Mouse (Mus musculus) adrenal gland (tissue): ENCODE data around the gene Miga1.

Experiments
- intact Hi-C: fragments of 180-260 bp; cut with DNase I; formaldehyde crosslinking; loops from one replicate; pipeline ENCODE4 v1.15.1; 2025

The Miga1 gene

DNA sequence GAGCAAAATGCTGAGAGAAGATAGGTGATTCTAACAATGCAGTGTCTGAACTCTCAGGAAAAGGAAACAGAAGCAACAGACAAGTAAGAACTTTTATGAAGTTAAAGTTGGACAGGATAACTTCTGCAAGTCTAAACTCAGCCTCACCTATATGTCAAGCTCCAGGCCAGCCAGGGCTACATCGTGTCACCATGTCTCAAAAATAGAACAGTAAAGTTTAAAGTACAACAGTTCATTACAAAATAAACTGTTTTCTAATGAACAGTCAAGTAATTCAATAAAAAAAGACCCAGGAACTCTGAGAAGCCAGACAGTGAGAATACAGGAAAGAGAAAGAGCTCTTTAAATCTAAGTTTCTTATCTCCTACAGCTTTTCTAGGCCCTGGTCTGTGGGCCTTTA lies 89.7 kb downstream of the Miga1 start:
- intact Hi-C loops, result no loop called here

- intact Hi-C loops, result no loop called here
These were observed 92.5 kb downstream of the Miga1 start for GRCm38 (mm10) chr3:152247708-152248107.

- intact Hi-C loops, result no loop called here
These were observed 94.8 kb downstream of the Miga1 start for GRCm38 (mm10) chr3:152245273-152245910.

DNA sequence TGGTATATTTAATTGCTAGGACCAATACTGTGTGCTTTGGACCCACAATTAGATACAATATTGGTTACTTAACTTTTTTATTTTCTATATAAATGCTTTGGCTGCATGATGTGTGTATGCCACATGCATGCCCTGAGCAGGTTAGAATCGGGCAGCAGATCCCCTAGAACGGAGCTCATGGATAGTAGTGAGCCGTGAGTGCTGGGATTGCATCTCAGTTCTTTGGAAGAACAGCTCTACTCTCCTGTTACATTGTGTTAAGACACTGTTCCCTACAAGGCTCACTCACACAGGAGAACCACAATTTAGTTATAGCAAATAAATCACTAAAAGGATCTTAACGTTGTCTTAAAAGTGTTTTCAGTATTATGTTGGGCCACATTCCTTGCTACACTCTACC lies 96.9 kb downstream of the Miga1 start:
- intact Hi-C loops, result no loop called here

DNA sequence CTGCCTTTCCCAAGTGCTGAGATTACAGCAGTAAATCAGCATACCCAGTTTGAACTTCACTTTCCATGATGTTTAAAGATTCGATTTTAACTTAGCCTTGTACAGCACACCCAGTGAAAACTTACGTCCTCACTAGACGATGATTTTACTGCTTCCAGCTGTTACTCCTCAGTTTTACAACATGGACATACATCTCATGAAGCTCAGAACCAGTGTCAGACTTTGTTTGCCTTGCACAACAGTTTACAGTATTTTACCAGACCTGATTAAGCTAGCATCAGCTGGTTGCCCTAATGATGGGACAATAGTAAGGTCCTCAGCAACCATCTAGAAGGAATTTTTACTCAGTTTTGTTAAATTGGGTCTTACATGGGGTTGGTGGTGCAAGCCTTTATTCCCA lies 99.1 kb downstream of the Miga1 start:
- intact Hi-C loops, result no loop called here

DNA sequence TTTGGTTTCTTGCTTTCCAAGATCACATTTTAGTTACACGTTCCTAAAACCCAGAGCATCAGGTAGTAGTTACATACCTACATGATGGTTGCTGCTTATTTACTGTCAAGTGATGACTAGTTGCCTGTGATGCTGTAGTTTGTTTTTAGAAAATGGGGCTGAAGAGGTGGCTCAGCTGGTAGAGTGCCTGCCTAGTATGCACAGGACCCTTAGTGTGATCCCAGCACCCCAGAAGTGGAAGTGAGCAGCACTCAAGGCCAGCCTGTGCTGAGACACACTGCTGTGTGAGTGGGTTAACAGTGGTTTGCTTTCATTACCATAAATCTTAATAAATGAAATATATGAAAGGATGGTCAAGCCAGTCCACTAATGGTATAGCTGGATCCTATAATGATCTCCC lies 100.6 kb downstream of the Miga1 start:
- intact Hi-C loops, result no loop called here

GRCm38 (mm10) chr3:152238836-152239235 lies 101.4 kb downstream of the Miga1 start:
- intact Hi-C loops, result no loop called here

DNA sequence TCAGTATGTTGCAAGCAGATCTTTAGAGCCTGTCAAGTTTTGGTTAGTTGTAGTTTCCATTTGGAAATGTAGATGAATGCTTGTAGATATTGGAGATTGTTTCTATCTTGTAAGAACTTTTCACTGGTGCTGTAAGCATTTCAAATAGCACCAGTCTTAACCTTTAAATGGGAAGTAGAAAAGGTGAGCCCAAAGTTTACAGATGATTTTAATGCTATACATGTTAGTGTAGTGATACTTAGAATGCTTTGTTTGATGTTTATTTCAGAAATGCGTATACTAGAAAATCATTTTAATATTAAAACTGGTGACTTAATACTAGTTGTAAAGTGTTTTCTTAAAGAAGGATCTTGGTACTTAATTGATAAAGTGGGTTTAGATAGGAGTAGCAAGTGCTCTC lies 104.4 kb downstream of the Miga1 start:
- intact Hi-C loops, result no loop called here

DNA sequence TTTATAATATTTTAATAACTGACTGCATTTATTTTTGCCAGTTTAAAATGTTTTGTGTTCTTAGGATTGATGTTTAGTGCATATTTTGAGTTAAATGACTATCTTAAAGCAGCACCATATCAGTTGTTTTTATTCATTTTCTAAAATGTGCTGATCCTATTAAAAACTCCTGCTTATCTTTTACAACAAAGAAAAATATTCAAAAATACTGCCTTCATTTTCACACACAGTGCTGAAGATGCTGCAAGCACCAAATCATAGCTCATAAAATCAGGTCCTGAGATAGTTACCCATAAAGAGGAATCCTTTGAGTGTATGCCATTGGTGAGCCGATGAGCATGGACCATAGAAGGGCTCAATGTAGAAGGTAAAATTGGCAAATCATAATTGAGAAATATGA lies 105.0 kb downstream of the Miga1 start:
- intact Hi-C loops, result no loop called here

DNA sequence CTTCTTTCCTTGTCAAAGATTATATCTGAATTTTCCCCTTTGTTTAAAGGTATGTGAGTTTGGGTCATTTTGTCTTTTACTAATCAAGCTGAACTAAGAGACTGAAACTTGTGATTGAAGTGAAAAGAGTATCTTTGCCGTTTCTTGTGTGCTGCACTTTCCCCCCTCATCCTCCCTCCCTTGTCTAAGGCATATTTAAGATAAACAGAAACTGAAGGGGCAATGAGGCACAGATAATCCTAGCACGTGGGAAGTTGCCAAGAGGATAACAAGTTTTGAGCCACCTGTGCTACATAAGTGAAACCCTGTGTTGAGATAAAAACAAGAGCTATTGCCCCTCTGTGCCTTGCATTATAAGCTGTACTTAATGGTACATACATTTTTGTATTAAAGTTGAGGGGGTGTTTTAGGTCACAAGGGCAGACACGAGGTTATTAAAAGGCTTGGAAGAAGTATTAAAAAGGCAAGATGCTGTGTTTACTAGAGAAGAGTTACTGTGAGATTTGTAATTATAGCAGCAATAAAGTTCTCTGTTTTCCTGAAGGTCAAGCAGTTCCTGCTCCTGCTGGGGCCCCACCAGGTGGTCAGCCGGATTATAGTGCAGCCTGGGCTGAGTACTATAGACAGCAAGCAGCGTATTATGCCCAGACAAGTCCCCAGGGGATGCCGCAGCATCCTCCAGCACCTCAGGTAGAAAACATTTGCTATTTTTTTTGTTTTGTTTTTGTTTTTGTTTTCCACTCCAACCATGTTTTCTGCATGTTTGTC lies 108.7 kb downstream of the Miga1 start:
- intact Hi-C loops, result no loop called here

DNA sequence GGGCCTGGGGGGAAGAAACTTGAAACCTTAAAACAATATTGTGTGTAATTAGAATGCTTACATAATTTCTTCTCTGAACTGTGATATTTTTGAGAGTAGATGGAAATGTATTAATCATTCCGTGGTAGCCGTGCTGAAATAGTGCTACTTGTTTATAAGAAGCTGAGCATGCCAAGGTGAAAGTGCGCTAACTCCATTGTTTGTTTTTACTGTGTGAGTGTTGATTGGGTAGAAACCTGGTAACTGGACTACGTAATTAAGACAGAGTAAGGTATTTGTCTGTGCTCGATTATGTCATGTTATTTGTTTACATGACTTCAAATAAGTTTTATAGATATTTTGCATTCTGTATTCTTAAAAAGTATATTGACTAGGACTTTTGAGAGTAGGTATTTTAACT lies 110.9 kb downstream of the Miga1 start:
- intact Hi-C loops, result no loop called here

DNA sequence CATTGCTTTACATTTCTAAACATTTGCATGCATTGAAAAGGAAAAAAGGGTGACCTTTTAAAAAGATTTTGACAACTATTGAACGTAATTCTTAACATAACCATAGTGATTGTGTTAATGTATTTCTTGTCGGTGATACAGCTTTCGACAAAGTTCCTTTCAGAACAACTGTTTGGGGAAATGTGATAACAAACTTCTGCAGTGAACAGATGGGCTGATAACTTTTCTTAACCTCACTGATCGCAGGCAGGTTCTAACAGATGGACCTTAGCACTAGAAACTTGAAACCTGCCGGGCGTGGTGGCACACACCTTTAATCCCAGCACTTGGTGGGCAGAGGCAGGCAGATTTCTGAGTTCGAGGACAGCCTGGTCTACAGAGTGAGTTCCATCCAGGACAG lies 111.4 kb downstream of the Miga1 start:
- intact Hi-C loops, result no loop called here

- intact Hi-C loops, result no loop called here
These were observed 114.3 kb downstream of the Miga1 start for GRCm38 (mm10) chr3:152225906-152226305.

- intact Hi-C loops, result loop anchor here (5.0 kb wide), 1 partner anchor 152 kb away; no protein-coding TSS in a partner anchor
These were observed 115.3 kb downstream of the Miga1 start for GRCm38 (mm10) chr3:152224918-152225317.
